Mouse (Mus musculus) midbrain, embryonic 11.5 days (tissue): Measurements from ENCODE around the gene Ddx59. TPM values are rescaled to one million over a fixed set of nuclear protein-coding genes. Genes with fewer than 3 reads are reported as not detected.
A peak's percentile ranks its signal among the peaks of the same experiment; 100 is the strongest.

Source experiments
- ATAC-seq: fragments of 200-750 bp; cut with Nextera tagmentation; 2 replicates; pipeline ENCODE4 v1.8.0; 2017; ENCODE audit warnings: moderate TSS enrichment, moderate library complexity; ENCODE audit not compliant: low FRiP score
- DNase-seq: peaks from one replicate; pipeline ENCODE4 v3.0.0; 2015; ENCODE audit warnings: low spot score; ENCODE audit errors: missing footprints
- H3K27ac ChIP-seq: fragments of 300-500 bp; sonication (generic); 2 replicates; pipeline ENCODE4 v1.5.1; 2014; ENCODE audit warnings: low read depth, low read length
- H3K27me3 ChIP-seq: fragments of 300-500 bp; sonication (generic); 2 replicates; pipeline ENCODE4 v1.6.1; 2014; ENCODE audit warnings: mild to moderate bottlenecking, low read length, moderate library complexity, mixed read lengths; ENCODE audit not compliant: control insufficient read depth, insufficient read depth
- H3K36me3 ChIP-seq: fragments of 300-500 bp; sonication (generic); 2 replicates; pipeline ENCODE4 v1.6.1; 2014; ENCODE audit warnings: mild to moderate bottlenecking, low read length, moderate library complexity, mixed read lengths; ENCODE audit not compliant: control insufficient read depth, insufficient read depth
- H3K4me1 ChIP-seq: fragments of 300-500 bp; sonication (generic); 2 replicates; pipeline ENCODE4 v1.6.1; 2014; ENCODE audit warnings: low read length; ENCODE audit not compliant: control insufficient read depth, insufficient read depth
- H3K4me2 ChIP-seq: fragments of 300-500 bp; sonication (generic); 2 replicates; pipeline ENCODE4 v1.6.1; 2014; ENCODE audit warnings: mild to moderate bottlenecking, moderate library complexity
- H3K4me3 ChIP-seq: fragments of 300-500 bp; sonication (generic); 2 replicates; pipeline ENCODE4 v1.5.1; 2014; ENCODE audit warnings: low read depth, low read length
- H3K9ac ChIP-seq: fragments of 300-500 bp; sonication (generic); 2 replicates; pipeline ENCODE4 v1.6.1; 2014; ENCODE audit warnings: low read length
- H3K9me3 ChIP-seq: fragments of 300-500 bp; sonication (generic); 2 replicates; pipeline ENCODE4 v1.6.1; 2016; ENCODE audit warnings: low read length; ENCODE audit not compliant: control insufficient read depth
- WGBS: fragments of 180-500 bp; shearing (Covaris S2); extraction: QIAGEN DNeasy Blood & Tissue Kit; methylation state at CpG from one replicate; pipeline ENCODE4 v1.1.7; 2014; 5-methylcytosine and 5-hydroxymethylcytosine counted together
- polyA plus RNA-seq: library from polyadenylated mRNA; unstranded; fragments of >200 nt; fragmentation: Nextera tagmentation; extraction: Ambion mirVana; gene quantifications from 2 replicates; pipeline ENCODE4 v1.2.1, GENCODE M21; 2014

Ddx59 gene
- polyA plus RNA-seq, 1 experiment from 2014 or later: 20.3 TPM

DNA sequence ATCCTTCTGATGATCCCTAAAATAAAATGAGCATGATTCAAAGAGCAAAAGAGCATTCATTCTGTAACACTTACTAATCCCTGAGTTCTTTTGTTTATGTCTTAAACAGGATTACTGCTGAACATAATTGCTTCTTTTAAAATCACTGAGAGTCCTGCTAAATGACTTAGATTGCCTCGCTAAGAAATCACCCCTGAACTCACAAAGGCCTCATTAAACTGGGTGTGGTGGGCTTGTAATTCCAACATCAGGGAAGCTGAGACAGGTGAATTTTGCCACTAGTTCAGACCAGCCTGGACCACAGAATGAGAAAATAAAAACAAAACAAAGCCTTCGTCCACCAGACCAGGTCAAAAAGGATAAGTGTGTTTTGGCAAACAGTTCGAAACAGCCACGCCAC lies 42.3 kb downstream of the Ddx59 start:
- Histone ChIP-seq H3K9ac (no peak overlapping the region), H3K9me3 (no peaks in the 10 kb centered on the region), H3K27ac (no peak overlapping the region), H3K36me3 (no peaks in the 10 kb centered on the region), H3K4me2 (no peak overlapping the region), H3K4me1 (no peaks in the 10 kb centered on the region), H3K27me3 (no peaks in the 10 kb centered on the region), H3K4me3 (no peak overlapping the region)
- ATAC-seq (no peak), DNase-seq (no peak)
- WGBS: 62% methylated on average over 4 of the region's 4 CpGs

DNA sequence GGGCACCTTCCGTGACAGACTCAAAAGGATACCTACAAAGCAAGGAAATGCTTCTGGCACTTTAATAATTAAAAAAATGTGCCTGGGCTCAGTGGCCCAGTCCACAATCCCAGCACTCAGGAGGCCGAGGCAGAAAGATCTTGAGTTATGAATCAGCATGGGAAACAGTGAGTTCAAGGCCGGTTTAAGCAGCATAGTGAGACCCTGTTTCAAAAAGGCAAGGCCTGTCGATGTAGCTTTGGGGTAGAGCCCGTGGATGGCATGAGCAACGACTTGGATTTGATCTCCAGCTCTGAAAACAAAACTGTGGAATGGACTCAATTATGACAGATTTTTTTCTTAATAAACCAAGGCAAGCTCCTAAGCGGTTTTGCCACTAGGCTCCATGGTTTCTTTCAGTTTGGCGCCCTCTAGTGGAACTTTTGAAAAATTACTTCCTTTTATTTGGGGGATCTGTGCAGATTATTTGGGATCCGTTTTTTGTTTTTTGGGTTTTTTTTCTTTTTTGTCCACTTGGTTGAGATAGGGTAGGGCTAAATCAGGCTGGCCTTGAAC lies 43.7 kb downstream of the Ddx59 start:
- H3K36me3 ChIP-seq: no peaks in the 10 kb centered on the region
- no peaks in the 10 kb centered on the region for H3K4me1 ChIP-seq
- 33% methylated on average over 9 of the region's 9 CpGs for WGBS
- H3K9ac ChIP-seq: no peak overlapping the region
- H3K27ac ChIP-seq: no peak overlapping the region
- no peak for ATAC-seq
- no peak overlapping the region for H3K4me2 ChIP-seq
- H3K27me3 ChIP-seq: no peaks in the 10 kb centered on the region
- peak; percentile 96 for DNase-seq
- no peaks in the 10 kb centered on the region for H3K9me3 ChIP-seq
- no peak overlapping the region for H3K4me3 ChIP-seq

DNA sequence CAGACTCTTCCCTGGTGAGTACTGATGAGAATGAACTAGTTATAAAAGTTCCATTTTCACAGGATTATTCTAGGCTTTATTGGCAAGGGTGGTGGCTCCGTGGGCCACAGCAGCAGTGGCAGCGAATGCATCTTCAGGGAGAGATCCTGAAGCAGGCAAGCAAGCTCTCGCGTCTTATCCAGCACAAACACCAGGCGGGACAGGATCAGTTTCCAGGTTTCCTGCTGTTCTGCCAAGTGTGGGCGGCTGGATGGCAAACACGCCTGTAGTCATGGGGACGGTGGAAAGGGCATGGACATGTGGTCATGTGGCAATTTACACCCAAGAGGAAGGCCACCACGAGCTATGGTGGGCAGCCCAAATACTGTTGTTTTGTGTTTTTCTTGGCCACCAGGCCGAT lies 47.4 kb downstream of the Ddx59 start:
- Histone ChIP-seq H3K27ac (no peak overlapping the region), H3K27me3 (no peaks in the 10 kb centered on the region), H3K4me1 (peaks cover 6% of the 10 kb centered on the region), H3K9me3 (no peaks in the 10 kb centered on the region), H3K4me3 (no peak overlapping the region), H3K36me3 (no peaks in the 10 kb centered on the region), H3K9ac (no peak overlapping the region), H3K4me2 (no peak overlapping the region)
- 62% methylated on average over 10 of the region's 10 CpGs for WGBS
- DNase-seq: no peak
- ATAC-seq: no peak

DNA sequence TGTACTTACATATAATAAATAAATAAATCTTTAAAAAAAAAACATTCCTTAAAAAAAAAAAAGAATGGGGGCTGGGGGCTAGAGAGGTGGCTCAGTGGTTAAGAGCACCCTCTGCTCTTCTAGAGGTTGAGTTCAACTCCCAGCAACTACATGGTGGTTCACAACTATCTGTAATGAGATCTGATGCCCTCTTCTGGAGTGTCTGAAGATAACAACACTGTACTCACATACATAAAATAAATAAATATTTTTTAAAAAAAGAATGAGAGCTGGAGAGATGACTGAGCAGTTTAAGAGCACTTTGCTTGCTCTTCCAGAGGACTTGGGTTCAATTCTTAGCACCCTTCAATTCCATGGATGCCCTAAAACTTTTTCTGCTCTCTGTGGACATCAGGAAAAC lies 50.1 kb downstream of the Ddx59 start:
- no peaks in the 10 kb centered on the region for H3K9me3 ChIP-seq
- H3K36me3 ChIP-seq: peaks cover 8% of the 10 kb centered on the region; the same call in 1 of the 2 replicates
- no peak for ATAC-seq

DNA sequence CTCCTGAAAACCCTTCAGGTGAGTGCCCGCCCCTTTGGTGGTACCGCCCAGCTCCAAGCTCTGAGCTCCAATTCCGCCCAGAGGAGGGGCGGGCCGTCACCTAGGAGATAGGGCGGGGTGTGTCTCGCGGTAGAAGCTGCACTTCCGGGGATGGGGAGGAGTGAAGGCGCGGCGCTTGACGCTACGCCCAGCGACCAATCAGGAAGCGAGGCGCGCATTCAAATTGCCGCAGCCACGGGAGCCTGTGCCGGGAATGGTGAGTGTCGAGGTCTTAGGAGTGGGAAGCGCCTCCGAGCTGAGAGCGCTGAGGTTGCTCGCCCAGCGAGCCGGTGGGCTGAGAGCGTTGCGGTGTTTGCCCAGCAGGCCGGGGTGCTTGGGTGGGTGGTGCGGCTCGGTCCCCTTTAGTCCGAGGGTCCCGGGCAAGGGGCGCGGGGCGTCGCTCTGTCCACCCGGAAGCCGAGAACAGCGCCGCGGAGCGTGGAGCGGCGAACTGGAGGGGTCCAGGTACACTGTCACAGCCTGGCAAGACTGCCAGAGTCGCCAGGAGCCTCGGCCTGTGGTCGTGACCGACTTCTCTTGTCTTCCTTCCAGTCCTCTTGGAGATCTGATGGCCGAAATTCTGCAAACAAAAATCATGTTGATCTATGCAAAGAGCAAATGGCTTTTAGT lies 51.2 kb downstream of the Ddx59 start, which contains the start of gene Kif14:
TSS of gene Kif14 (plus strand) at position 201 of the 669 bp plus-strand sequence.
- Histone ChIP-seq H3K27ac (no peak within 1 kb of the TSS), H3K4me2 (peak within 1 kb of the TSS; percentile 90), H3K4me3 (peak within 1 kb of the TSS; percentile 66), H3K27me3 (no peaks in the 10 kb centered on the region), H3K9me3 (no peaks in the 10 kb centered on the region), H3K36me3 (peaks cover 8% of the 10 kb centered on the region; the same call in 1 of the 2 replicates), H3K4me1 (peaks cover 10% of the 10 kb centered on the region), H3K9ac (peak within 1 kb of the TSS; percentile 78)
- ATAC-seq (peak; percentile 99), DNase-seq (peak; percentile 100)
- WGBS: 1% methylated on average over 52 of the region's 52 CpGs

More for the DNA sequence above, 50.1 kb downstream of the Ddx59 start:
- H3K4me2 ChIP-seq: no peak overlapping the region
- peaks cover 8% of the 10 kb centered on the region for H3K4me1 ChIP-seq
- DNase-seq: no peak
- no peak overlapping the region for H3K9ac ChIP-seq
- H3K4me3 ChIP-seq: no peak overlapping the region
- no peak overlapping the region for H3K27ac ChIP-seq
- H3K27me3 ChIP-seq: no peaks in the 10 kb centered on the region

DNA sequence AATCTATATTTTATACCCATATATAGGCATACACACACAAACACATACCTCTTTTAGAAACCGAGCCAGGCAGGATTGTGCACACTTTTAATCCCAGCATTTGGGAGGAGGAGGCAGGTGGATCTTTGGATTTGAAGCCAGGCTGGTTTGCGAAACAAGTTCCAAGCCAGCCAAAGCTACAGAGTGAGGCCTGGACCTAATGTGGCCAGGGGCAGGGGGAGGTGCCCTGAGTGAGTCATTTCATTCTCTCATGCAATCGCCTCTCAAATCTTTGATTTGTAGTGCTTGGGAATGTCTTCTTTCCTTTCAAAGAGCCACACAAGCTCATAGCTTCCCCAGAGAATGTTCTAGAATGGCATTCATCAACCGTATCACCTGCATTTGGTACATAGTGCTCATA lies 54.3 kb downstream of the Ddx59 start:
- Histone ChIP-seq H3K27ac (no peak overlapping the region), H3K36me3 (peaks cover 13% of the 10 kb centered on the region), H3K9me3 (no peaks in the 10 kb centered on the region), H3K9ac (no peak overlapping the region), H3K27me3 (no peaks in the 10 kb centered on the region), H3K4me3 (no peak overlapping the region), H3K4me2 (no peak overlapping the region), H3K4me1 (peaks cover 10% of the 10 kb centered on the region)
- 90% methylated on average over 4 of the region's 4 CpGs for WGBS
- ATAC-seq (no peak), DNase-seq (no peak)

DNA sequence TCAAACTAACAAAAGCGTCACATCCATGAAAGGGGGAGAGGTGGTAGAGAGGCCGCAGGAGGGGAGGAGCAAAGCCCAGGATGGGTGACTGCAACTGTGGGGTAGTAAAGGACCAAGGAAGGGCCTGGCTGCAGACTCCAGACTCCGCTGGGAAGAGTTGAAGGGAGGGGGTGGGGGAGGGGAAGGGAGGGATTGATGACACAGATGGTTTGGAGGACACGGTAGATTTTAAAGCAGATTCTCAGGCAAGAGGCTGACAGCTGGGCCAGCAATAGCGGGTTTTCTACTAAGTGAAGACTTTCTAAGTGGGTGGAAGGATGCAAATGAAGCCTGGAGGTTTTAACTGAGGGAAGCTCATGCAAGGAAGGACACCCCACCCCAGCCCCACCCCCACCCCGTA lies 55.4 kb downstream of the Ddx59 start:
- Histone ChIP-seq H3K4me3 (no peak overlapping the region), H3K9ac (no peak overlapping the region), H3K27ac (no peak overlapping the region), H3K9me3 (no peaks in the 10 kb centered on the region), H3K36me3 (peaks cover 13% of the 10 kb centered on the region), H3K4me1 (peaks cover 10% of the 10 kb centered on the region), H3K4me2 (no peak overlapping the region; the same call in 1 of the 2 replicates), H3K27me3 (no peaks in the 10 kb centered on the region)
- ATAC-seq: no peak
- WGBS: 15% methylated on average over 6 of the region's 6 CpGs
- peak; percentile 86 for DNase-seq

Other genes with a start within 250 kb of the Ddx59 start
- 0.73 and 0.75 TPM in 2 replicates for gene Mroh3, start 202.4 kb upstream of the Ddx59 start, polyA plus RNA-seq
- 10.8 and 12.7 TPM in 2 replicates for gene Inava, start 181.0 kb upstream of the Ddx59 start, polyA plus RNA-seq
- gene Gpr25, start 154.4 kb upstream of the Ddx59 start, polyA plus RNA-seq: not detected in 2 replicates
- gene Camsap2, start 69.2 kb upstream of the Ddx59 start, polyA plus RNA-seq: 32.7 and 35.3 TPM in 2 replicates
- 7.4 and 8.0 TPM in 2 replicates for gene Kif14, start 51.1 kb downstream of the Ddx59 start, polyA plus RNA-seq
- 40.5 and 42.1 TPM in 2 replicates for gene Zfp281, start 209.6 kb downstream of the Ddx59 start, polyA plus RNA-seq